Mouse (Mus musculus) kidney, adult 2 months (tissue): ENCODE data around the gene Olfr9.

Experiments used
- CTCF ChIP-seq: fragments of 200-500 bp; conservative IDR thresholded peaks from 2 replicates; pipeline ENCODE4 v1.5.1; 2011; ENCODE audit warnings: low read depth, mild to moderate bottlenecking, control low read depth, low read length, moderate library complexity, mixed read lengths; ENCODE audit not compliant: insufficient read depth, insufficient read length
- POLR2A ChIP-seq: fragments of 200-500 bp; IDR thresholded peaks from one replicate; pipeline ENCODE4 v1.6.1; 2011; ENCODE audit warnings: low read depth, low read length, control low read depth

- no peak for TF ChIP-seq CTCF
- no peak for TF ChIP-seq POLR2A
These were observed 8.4 kb upstream of the Olfr9 start for GRCm38 (mm10) chr10:128980644-128981365.
